Mouse (Mus musculus): ENCODE results near the gene Csf3. TPM values are rescaled to one million over a fixed set of nuclear protein-coding genes. Genes with fewer than 3 reads are reported as not detected.

The Csf3 gene
- polyA plus RNA-seq, 1 experiment from 2014 or later, result not detected

Other genes starting within 250 kb of the Csf3 start
- gene Ikzf3, start 155.2 kb upstream of the Csf3 start, polyA plus RNA-seq (2016; fragmentation: Nextera tagmentation; extraction: Ambion mirVana), result 0.09 TPM in 1 of 2 replicates, not detected in the other
- gene Zpbp2, start 150.2 kb upstream of the Csf3 start, polyA plus RNA-seq (2016; fragmentation: Nextera tagmentation; extraction: Ambion mirVana), result 0.17 and 0.38 TPM in 2 replicates
- 69.8 and 71.4 TPM in 2 replicates for gene Ormdl3, start 113.9 kb upstream of the Csf3 start, polyA plus RNA-seq (2016; fragmentation: Nextera tagmentation; extraction: Ambion mirVana)
- not detected in 2 replicates for gene Lrrc3c, start 103.0 kb upstream of the Csf3 start, polyA plus RNA-seq (2016; fragmentation: Nextera tagmentation; extraction: Ambion mirVana)
- gene Gm12355, start 75.6 kb upstream of the Csf3 start, polyA plus RNA-seq (2016; fragmentation: Nextera tagmentation; extraction: Ambion mirVana), result 0.49 and 0.55 TPM in 2 replicates
- gene Gsdma3, start 74.9 kb upstream of the Csf3 start, polyA plus RNA-seq (2016; fragmentation: Nextera tagmentation; extraction: Ambion mirVana), result not detected in 2 replicates
- not detected in 2 replicates for gene Gsdma2, start 54.5 kb upstream of the Csf3 start, polyA plus RNA-seq (2016; fragmentation: Nextera tagmentation; extraction: Ambion mirVana)
- not detected in 2 replicates for gene Gsdma, start 36.9 kb upstream of the Csf3 start, polyA plus RNA-seq (2016; fragmentation: Nextera tagmentation; extraction: Ambion mirVana)
- gene Psmd3, start 18.7 kb upstream of the Csf3 start, polyA plus RNA-seq (2016; fragmentation: Nextera tagmentation; extraction: Ambion mirVana), result 222 and 226 TPM in 2 replicates
- 85.0 and 86.9 TPM in 2 replicates for gene Med24, start 28.2 kb downstream of the Csf3 start, polyA plus RNA-seq (2016; fragmentation: Nextera tagmentation; extraction: Ambion mirVana)
- gene Thra, start 39.4 kb downstream of the Csf3 start, polyA plus RNA-seq (2016; fragmentation: Nextera tagmentation; extraction: Ambion mirVana), result 67.2 and 68.4 TPM in 2 replicates
- 1.2 and 1.3 TPM in 2 replicates for gene Nr1d1, start 74.1 kb downstream of the Csf3 start, polyA plus RNA-seq (2016; fragmentation: Nextera tagmentation; extraction: Ambion mirVana)
- gene Msl1, start 94.3 kb downstream of the Csf3 start, polyA plus RNA-seq (2016; fragmentation: Nextera tagmentation; extraction: Ambion mirVana), result 38.8 and 40.4 TPM in 2 replicates
- 62.5 and 66.5 TPM in 2 replicates for gene Casc3, start 103.6 kb downstream of the Csf3 start, polyA plus RNA-seq (2016; fragmentation: Nextera tagmentation; extraction: Ambion mirVana)
- gene Rapgefl1, start 135.5 kb downstream of the Csf3 start, polyA plus RNA-seq (2016; fragmentation: Nextera tagmentation; extraction: Ambion mirVana), result 3.1 and 4.1 TPM in 2 replicates
- gene Wipf2, start 162.4 kb downstream of the Csf3 start, polyA plus RNA-seq (2016; fragmentation: Nextera tagmentation; extraction: Ambion mirVana), result 4.7 and 5.0 TPM in 2 replicates
- gene Cdc6, start 206.5 kb downstream of the Csf3 start, polyA plus RNA-seq (2016; fragmentation: Nextera tagmentation; extraction: Ambion mirVana), result 19.0 and 20.2 TPM in 2 replicates
- gene Rara, start 226.6 kb downstream of the Csf3 start, polyA plus RNA-seq (2016; fragmentation: Nextera tagmentation; extraction: Ambion mirVana), result 38.6 and 46.9 TPM in 2 replicates

All from hindbrain, embryonic 12.5 days (tissue).